Mouse (Mus musculus): Measurements from ENCODE around the gene Ssmem1. TPM values are rescaled to one million over a fixed set of nuclear protein-coding genes. Genes with fewer than 3 reads are reported as not detected.
A peak's percentile ranks its signal among the peaks of the same experiment; 100 is the strongest.

The Ssmem1 gene
- polyA plus RNA-seq, 1 experiment from 2014 or later = 0.19 TPM

DNA sequence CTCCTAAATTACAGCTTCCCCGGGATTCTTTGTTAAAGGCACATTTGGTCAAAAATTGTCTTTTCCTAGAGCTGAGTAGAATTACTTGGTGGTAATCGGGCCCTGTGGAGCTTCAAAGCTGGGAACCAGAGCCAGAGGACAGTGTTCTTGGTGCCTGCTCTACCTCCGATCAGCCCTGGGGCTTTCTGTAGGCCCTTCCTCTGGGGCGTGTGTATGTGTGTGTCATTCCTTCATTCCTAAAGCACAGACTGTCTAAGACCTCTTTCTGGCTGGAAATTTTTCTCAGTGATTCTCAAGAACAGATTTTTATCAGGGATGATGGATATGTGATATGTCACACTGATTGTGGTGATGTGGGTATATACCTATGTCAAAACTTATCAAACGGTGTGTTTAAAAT is 29.2 kb downstream of the Ssmem1 start:
- no peak for ATAC-seq (ENCODE audit: low read depth)
- 53% methylated on average over 5 of the region's 5 CpGs for WGBS
- Histone ChIP-seq H3K36me3 (ENCODE audit: control insufficient read depth, insufficient read depth, low read length) (no peaks in the 10 kb centered on the region), H3K9me3 (ENCODE audit: control insufficient read depth, low read length) (no peaks in the 10 kb centered on the region), H3K4me2 (ENCODE audit: low read depth, low read length) (no peak overlapping the region), H3K4me3 (ENCODE audit: low read length) (no peak overlapping the region), H3K4me1 (replicated peaks; ENCODE audit: control insufficient read depth, insufficient read depth, low read length) (peaks cover 17% of the 10 kb centered on the region), H3K9ac (ENCODE audit: low read length) (no peak overlapping the region), H3K27ac (ENCODE audit: low read length) (0 out of 2 replicates have a peak overlapping the region, but pooled peaks have one; percentile 30), H3K27me3 (ENCODE audit: control insufficient read depth, insufficient read depth, low read depth, low read length) (no peaks in the 10 kb centered on the region)

DNA sequence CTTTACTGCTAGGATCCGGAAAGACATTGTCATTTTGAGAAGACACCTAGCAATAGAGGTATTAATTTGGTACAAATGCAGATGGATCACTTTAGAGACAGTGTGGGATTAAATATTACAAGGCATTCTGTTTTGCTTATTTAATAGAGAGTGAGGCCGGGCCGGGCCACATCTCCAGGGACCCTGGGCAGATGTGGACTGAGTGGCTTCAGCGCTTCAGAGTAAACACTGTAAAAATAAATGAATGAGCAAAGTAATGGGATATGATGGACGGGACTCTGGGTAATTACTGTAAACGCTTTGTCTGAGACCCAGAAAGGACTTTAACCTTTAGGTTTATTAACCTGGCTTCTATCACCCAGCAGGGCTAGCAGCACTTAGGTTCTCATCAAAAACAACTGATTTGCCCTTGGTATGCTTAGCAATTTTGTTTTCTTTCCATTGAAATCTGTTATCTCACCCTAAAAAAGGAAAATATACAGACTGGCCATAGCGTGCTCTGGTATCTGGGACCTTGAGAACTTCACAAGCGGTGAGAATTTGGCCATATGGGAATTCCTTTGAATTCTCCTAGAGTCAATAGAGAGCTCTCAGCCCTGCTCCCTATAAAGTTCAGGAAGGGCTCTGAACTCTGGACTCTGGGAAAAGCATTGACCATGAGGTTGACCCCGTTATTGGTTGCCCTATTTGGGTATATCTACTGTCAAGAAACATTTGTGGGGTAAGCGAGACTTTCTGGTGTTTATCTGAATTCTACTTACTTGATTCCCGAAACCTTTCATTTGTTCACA is 31.6 kb downstream of the Ssmem1 start, which contains the start of gene Cpa2:
Gene Cpa2, plus strand, starts transcription at position 574 of the 791 bp plus-strand sequence.
- Histone ChIP-seq H3K9ac (ENCODE audit: low read length) (no peak within 1 kb of the TSS), H3K27ac (ENCODE audit: low read length) (no peak within 1 kb of the TSS), H3K4me2 (ENCODE audit: low read depth, low read length) (no peak within 1 kb of the TSS), H3K4me3 (ENCODE audit: low read length) (no peak within 1 kb of the TSS), H3K36me3 (ENCODE audit: control insufficient read depth, insufficient read depth, low read length) (no peaks in the 10 kb centered on the region), H3K9me3 (ENCODE audit: control insufficient read depth, low read length) (no peaks in the 10 kb centered on the region), H3K4me1 (replicated peaks; ENCODE audit: control insufficient read depth, insufficient read depth, low read length) (peaks cover 21% of the 10 kb centered on the region), H3K27me3 (ENCODE audit: control insufficient read depth, insufficient read depth, low read depth, low read length) (no peaks in the 10 kb centered on the region)
- no peak for ATAC-seq (ENCODE audit: low read depth)
- 60% methylated on average over 11 of the region's 11 CpGs for WGBS

DNA sequence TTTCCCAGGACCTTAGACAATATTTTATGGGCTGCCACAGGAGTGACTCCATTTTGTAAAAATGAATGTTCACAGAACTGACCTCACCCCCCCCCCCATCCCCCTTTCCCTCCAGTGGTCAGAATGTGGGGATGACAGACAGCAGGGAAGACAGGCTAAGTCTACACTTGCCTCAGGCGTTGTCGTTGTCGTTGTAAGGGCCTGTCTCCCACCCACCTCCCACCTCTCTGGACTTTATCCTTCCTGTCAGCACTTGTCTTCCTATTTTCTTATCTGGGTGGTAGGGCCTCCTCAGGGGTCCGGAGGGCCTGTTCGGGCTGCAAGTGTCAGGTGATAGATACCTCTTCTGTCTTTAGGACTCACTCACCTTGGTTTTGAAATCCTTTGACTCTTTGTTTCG is 32.6 kb downstream of the Ssmem1 start:
- Histone ChIP-seq H3K27ac (ENCODE audit: low read length) (no peak overlapping the region), H3K27me3 (ENCODE audit: control insufficient read depth, insufficient read depth, low read depth, low read length) (no peaks in the 10 kb centered on the region), H3K4me3 (ENCODE audit: low read length) (no peak overlapping the region), H3K4me2 (ENCODE audit: low read depth, low read length) (no peak overlapping the region), H3K36me3 (ENCODE audit: control insufficient read depth, insufficient read depth, low read length) (no peaks in the 10 kb centered on the region), H3K9me3 (ENCODE audit: control insufficient read depth, low read length) (no peaks in the 10 kb centered on the region), H3K9ac (ENCODE audit: low read length) (no peak overlapping the region), H3K4me1 (replicated peaks; ENCODE audit: control insufficient read depth, insufficient read depth, low read length) (peaks cover 26% of the 10 kb centered on the region)
- ATAC-seq (ENCODE audit: low read depth) = no peak
- 62% methylated on average over 6 of the region's 6 CpGs for WGBS

GRCm38 (mm10) chr6:30543077-30543476 is 33.4 kb downstream of the Ssmem1 start:
- no peak overlapping the region for H3K27ac ChIP-seq (ENCODE audit: low read length)
- no peak overlapping the region for H3K4me2 ChIP-seq (ENCODE audit: low read depth, low read length)
- 44% methylated on average over 12 of the region's 12 CpGs for WGBS
- no peaks in the 10 kb centered on the region for H3K9me3 ChIP-seq (ENCODE audit: control insufficient read depth, low read length)
- H3K4me1 ChIP-seq (replicated peaks; ENCODE audit: control insufficient read depth, insufficient read depth, low read length) = peaks cover 27% of the 10 kb centered on the region
- no peaks in the 10 kb centered on the region for H3K27me3 ChIP-seq (ENCODE audit: control insufficient read depth, insufficient read depth, low read depth, low read length)
- no peak overlapping the region for H3K9ac ChIP-seq (ENCODE audit: low read length)
- H3K4me3 ChIP-seq (ENCODE audit: low read length) = no peak overlapping the region
- H3K36me3 ChIP-seq (ENCODE audit: control insufficient read depth, insufficient read depth, low read length) = no peaks in the 10 kb centered on the region
- ATAC-seq (ENCODE audit: low read depth) = no peak

DNA sequence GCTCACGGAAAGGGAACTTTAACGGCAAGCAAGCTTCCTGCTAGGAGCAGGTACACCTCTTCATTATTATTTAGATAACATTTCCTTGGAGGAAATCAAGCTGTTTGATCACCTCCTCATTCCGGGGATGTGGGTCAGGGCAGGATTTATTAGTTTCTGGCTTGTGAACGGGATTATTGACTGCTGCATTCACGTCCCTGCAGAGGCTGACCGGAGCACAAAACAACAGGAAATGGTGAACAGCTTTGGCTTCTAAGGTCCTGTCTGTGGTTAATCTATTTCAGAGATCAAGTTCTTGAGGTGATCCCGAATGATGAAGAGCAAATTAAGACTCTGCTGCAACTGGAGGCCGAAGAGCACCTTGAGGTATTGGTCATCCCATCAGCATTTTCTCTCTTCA is 34.2 kb downstream of the Ssmem1 start:
- 34% methylated on average over 8 of the region's 8 CpGs for WGBS
- Histone ChIP-seq H3K4me2 (ENCODE audit: low read depth, low read length) (0 out of 2 replicates have a peak overlapping the region, but pooled peaks have one; percentile 8), H3K4me1 (replicated peaks; ENCODE audit: control insufficient read depth, insufficient read depth, low read length) (peaks cover 28% of the 10 kb centered on the region), H3K9ac (ENCODE audit: low read length) (no peak overlapping the region), H3K27ac (ENCODE audit: low read length) (no peak overlapping the region), H3K36me3 (ENCODE audit: control insufficient read depth, insufficient read depth, low read length) (no peaks in the 10 kb centered on the region), H3K27me3 (ENCODE audit: control insufficient read depth, insufficient read depth, low read depth, low read length) (no peaks in the 10 kb centered on the region), H3K9me3 (ENCODE audit: control insufficient read depth, low read length) (no peaks in the 10 kb centered on the region), H3K4me3 (ENCODE audit: low read length) (0 out of 2 replicates have a peak overlapping the region, but pooled peaks have one; percentile 6)
- ATAC-seq (ENCODE audit: low read depth) = no peak

GRCm38 (mm10) chr6:30545689-30546088 is 36.0 kb downstream of the Ssmem1 start:
- Histone ChIP-seq H3K27me3 (ENCODE audit: control insufficient read depth, insufficient read depth, low read depth, low read length) (no peaks in the 10 kb centered on the region), H3K9me3 (ENCODE audit: control insufficient read depth, low read length) (no peaks in the 10 kb centered on the region), H3K36me3 (ENCODE audit: control insufficient read depth, insufficient read depth, low read length) (no peaks in the 10 kb centered on the region), H3K27ac (ENCODE audit: low read length) (no peak overlapping the region), H3K4me2 (ENCODE audit: low read depth, low read length) (no peak overlapping the region), H3K4me3 (ENCODE audit: low read length) (no peak overlapping the region), H3K4me1 (replicated peaks; ENCODE audit: control insufficient read depth, insufficient read depth, low read length) (peaks cover 37% of the 10 kb centered on the region), H3K9ac (ENCODE audit: low read length) (no peak overlapping the region)
- WGBS = 64% methylated on average over 7 of the region's 7 CpGs
- no peak for ATAC-seq (ENCODE audit: low read depth)

DNA sequence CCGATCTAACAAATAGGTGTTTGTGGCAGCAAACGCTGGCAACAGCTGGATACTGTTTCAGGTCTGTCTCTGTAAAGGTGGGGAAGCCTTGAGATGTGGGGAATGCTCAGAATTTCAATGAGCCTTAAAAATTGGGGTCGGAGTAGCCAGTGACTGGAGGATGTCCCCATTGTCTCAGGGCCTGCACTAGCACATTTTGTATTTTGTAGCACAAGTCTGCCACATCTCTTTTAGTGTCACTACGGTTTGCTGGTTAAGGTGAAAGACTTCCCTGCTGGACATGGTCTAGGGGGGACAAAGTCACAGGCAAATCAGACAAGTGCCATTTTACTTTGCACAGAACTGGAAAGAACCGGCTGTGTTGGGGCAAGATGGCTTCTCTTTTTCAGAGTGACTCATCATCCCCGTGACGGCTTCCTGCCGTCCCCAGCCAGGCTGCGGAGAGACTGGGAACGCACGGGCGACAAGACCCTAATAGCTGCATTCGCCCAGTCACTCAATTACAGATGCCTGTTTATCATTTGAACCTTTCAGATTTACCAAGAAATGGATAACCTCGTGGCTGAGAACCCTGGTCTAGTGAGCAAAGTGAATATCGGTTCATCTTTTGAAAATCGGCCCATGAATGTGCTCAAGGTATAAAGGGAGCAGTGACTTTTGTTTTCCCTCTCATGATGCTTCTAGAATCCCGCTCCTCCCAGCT is 37.1 kb downstream of the Ssmem1 start:
- Histone ChIP-seq H3K27ac (ENCODE audit: low read length) (peak overlapping the region; percentile 76), H3K36me3 (ENCODE audit: control insufficient read depth, insufficient read depth, low read length) (no peaks in the 10 kb centered on the region), H3K9ac (ENCODE audit: low read length) (peak overlapping the region; percentile 17), H3K9me3 (ENCODE audit: control insufficient read depth, low read length) (no peaks in the 10 kb centered on the region), H3K27me3 (ENCODE audit: control insufficient read depth, insufficient read depth, low read depth, low read length) (no peaks in the 10 kb centered on the region), H3K4me1 (replicated peaks; ENCODE audit: control insufficient read depth, insufficient read depth, low read length) (peaks cover 37% of the 10 kb centered on the region), H3K4me3 (ENCODE audit: low read length) (peak overlapping the region; percentile 28), H3K4me2 (ENCODE audit: low read depth, low read length) (peak overlapping the region; percentile 59)
- ATAC-seq (ENCODE audit: low read depth) = peak; percentile 32; the same call in 1 of the 2 replicates
- 16% methylated on average over 17 of the region's 17 CpGs for WGBS

DNA sequence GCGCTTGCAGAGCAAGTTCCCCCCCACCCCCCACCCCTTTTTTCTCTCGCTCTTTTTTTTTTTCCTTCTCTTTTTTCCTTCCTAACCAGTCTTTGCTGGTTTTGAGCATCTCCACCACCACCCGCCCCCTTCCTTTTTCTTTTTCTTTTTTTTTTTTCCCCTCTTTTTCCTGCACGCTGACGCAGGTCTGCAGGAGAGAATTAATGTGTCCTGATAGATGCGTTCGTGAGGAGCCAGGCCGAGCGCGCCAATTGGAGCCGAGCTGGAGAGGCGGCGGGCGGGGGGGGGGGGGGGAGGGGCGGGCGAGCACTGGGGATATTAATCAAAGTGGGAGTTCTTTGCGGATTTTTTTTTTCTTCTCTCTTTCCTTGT is 37.6 kb downstream of the Ssmem1 start:
- Histone ChIP-seq H3K4me2 (ENCODE audit: low read depth, low read length) (peak overlapping the region; percentile 59), H3K36me3 (ENCODE audit: control insufficient read depth, insufficient read depth, low read length) (no peaks in the 10 kb centered on the region), H3K4me3 (ENCODE audit: low read length) (peak overlapping the region; percentile 28), H3K9me3 (ENCODE audit: control insufficient read depth, low read length) (no peaks in the 10 kb centered on the region), H3K9ac (ENCODE audit: low read length) (peak overlapping the region; percentile 17), H3K27me3 (ENCODE audit: control insufficient read depth, insufficient read depth, low read depth, low read length) (no peaks in the 10 kb centered on the region), H3K27ac (ENCODE audit: low read length) (peak overlapping the region; percentile 76), H3K4me1 (replicated peaks; ENCODE audit: control insufficient read depth, insufficient read depth, low read length) (peaks cover 42% of the 10 kb centered on the region)
- under 1% methylated on average over 17 of the region's 17 CpGs for WGBS
- ATAC-seq (ENCODE audit: low read depth) = peak; percentile 64

GRCm38 (mm10) chr6:30547656-30548306 is 38.1 kb downstream of the Ssmem1 start:
- peaks cover 42% of the 10 kb centered on the region for H3K4me1 ChIP-seq (replicated peaks; ENCODE audit: control insufficient read depth, insufficient read depth, low read length)
- peak overlapping the region; percentile 76 for H3K27ac ChIP-seq (ENCODE audit: low read length)
- no peak overlapping the region; the same call in 1 of the 2 replicates for H3K9ac ChIP-seq (ENCODE audit: low read length)
- peak overlapping the region; percentile 28 for H3K4me3 ChIP-seq (ENCODE audit: low read length)
- no peaks in the 10 kb centered on the region for H3K9me3 ChIP-seq (ENCODE audit: control insufficient read depth, low read length)
- ATAC-seq (ENCODE audit: low read depth) = peak; percentile 30; the same call in 1 of the 2 replicates
- no peaks in the 10 kb centered on the region for H3K27me3 ChIP-seq (ENCODE audit: control insufficient read depth, insufficient read depth, low read depth, low read length)
- H3K36me3 ChIP-seq (ENCODE audit: control insufficient read depth, insufficient read depth, low read length) = no peaks in the 10 kb centered on the region
- peak overlapping the region; percentile 59 for H3K4me2 ChIP-seq (ENCODE audit: low read depth, low read length)
- WGBS = 37% methylated on average over 9 of the region's 9 CpGs
